Mouse (Mus musculus) bone marrow macrophage, adult 2 months (primary cell): ENCODE results near the gene Ip6k2. TPM values are rescaled to one million over a fixed set of nuclear protein-coding genes. Genes with fewer than 3 reads are reported as not detected.

ENCODE experiments used
- H3K27ac ChIP-seq: 2 replicates; pipeline ENCODE4 v1.5.1; 2012; ENCODE audit warnings: low read depth, low read length; ENCODE audit not compliant: insufficient read depth
- H3K4me1 ChIP-seq: 2 replicates; pipeline ENCODE4 v1.6.1; 2012; ENCODE audit warnings: low read length; ENCODE audit not compliant: control insufficient read depth, insufficient read depth
- H3K4me3 ChIP-seq: 2 replicates; pipeline ENCODE4 v1.5.1; 2012; ENCODE audit warnings: mild to moderate bottlenecking, low read length, moderate library complexity; ENCODE audit not compliant: insufficient read depth
- CTCF ChIP-seq: IDR thresholded peaks from 2 replicates; pipeline ENCODE4 v1.5.1; 2012; ENCODE audit warnings: low read depth, mild to moderate bottlenecking, low read length, moderate library complexity
- POLR2A ChIP-seq: IDR thresholded peaks from 2 replicates; pipeline ENCODE4 v1.6.1; 2012; ENCODE audit warnings: mild to moderate bottlenecking, low read depth, low read length, borderline replicate concordance
- polyA plus RNA-seq: library from polyadenylated mRNA; stranded (reverse); fragments of >200 nt; gene quantifications from 2 replicates; pipeline ENCODE4 v1.2.4, GENCODE M21; 2012; ENCODE audit not compliant: missing spikeins, insufficient read depth, insufficient read length

Gene Ip6k2
- polyA plus RNA-seq, 1 experiment: 37.3 TPM

DNA sequence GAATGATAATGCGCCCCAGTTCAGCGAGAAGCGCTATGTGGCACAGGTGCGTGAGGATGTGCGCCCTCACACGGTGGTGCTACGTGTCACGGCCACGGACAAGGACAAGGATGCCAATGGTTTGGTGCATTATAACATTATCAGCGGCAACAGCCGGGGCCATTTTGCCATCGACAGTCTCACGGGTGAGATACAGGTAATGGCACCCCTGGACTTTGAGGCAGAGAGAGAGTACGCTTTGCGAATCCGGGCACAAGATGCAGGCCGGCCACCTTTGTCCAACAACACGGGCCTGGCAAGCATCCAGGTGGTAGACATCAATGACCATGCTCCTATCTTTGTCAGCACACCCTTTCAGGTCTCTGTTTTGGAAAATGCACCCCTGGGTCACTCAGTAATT is 44.3 kb downstream of the Ip6k2 start:
- Histone ChIP-seq H3K27ac (no peak overlapping the region), H3K4me1 (peaks cover 14% of the 10 kb centered on the region), H3K4me3 (no peak overlapping the region; the same call in 1 of the 2 replicates)
- TF ChIP-seq CTCF (no peak), POLR2A (no peak)

DNA sequence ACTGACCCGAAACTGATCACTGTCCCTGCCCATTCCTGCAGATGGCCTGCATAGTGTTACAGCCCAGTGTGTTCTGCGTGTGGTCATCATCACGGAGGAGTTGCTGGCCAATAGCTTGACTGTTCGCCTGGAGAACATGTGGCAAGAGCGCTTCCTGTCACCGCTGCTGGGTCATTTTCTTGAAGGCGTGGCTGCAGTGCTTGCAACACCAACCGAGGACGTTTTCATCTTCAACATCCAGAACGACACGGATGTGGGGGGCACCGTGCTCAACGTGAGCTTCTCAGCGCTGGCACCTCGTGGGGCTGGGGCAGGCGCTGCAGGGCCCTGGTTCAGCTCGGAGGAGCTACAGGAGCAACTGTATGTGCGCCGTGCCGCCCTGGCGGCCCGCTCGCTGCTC is 48.0 kb downstream of the Ip6k2 start:
- Histone ChIP-seq H3K4me1 (peaks cover 14% of the 10 kb centered on the region), H3K27ac (no peak overlapping the region), H3K4me3 (peak overlapping the region; percentile 65)
- no peak for TF ChIP-seq CTCF
- no peak for TF ChIP-seq POLR2A

DNA sequence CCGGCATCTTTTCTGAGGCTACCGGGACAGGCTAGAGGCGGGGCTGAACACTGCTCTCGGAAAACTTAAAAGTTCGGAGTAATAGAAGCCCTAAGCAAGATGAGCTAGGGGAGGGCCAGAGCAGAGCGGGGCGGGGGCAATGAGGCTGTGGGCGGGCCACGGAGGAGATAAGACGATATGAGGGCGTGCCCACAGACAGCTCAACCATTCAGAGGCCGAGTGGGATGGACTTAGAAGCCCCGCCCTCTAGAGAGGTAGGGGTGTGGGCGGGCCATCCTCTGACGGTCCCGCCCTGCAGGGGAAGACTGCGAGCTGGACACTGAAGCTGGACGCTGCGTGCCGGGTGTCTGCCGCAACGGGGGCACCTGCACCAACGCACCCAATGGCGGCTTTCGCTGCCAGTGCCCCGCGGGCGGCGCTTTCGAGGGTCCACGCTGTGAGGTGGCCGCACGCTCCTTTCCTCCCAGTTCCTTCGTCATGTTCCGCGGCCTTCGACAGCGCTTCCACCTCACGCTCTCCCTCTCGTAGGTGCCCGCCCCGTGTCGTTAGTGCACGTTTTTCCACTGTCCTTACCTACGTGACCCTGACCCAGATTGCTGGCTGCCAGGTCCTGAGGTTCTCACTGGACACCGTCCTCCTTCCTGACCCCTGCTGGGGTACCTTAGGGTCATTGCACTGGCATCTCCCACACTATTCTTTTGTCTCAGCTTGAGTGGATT is 49.0 kb downstream of the Ip6k2 start:
- Histone ChIP-seq H3K27ac (no peak overlapping the region), H3K4me1 (peaks cover 11% of the 10 kb centered on the region)
- no peak for TF ChIP-seq POLR2A
- TF ChIP-seq CTCF: no peak

DNA sequence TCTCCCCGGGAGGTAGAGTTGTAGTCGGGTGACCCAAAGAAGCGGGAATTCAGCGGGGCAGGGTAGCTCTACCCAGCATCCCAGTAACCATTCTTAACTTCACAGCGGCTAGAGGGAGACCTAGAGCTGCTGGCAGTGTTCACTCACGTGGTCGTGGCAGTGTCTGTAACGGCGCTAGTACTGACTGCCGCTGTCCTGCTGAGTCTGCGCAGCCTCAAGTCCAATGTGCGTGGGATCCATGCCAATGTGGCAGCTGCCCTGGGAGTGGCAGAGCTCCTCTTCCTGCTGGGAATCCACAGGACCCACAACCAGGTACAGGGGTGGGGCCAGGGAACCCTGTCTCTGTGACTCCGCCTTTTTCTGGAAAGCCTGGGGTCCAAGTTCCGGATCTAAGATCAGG is 59.4 kb downstream of the Ip6k2 start:
- no peak overlapping the region for H3K4me3 ChIP-seq
- no peak for TF ChIP-seq POLR2A
- no peak for TF ChIP-seq CTCF
- no peak overlapping the region for H3K27ac ChIP-seq
- H3K4me1 ChIP-seq: peaks cover 8% of the 10 kb centered on the region

More for the DNA sequence above, 49.0 kb downstream of the Ip6k2 start:
- H3K4me3 ChIP-seq: peak overlapping the region; percentile 65

DNA sequence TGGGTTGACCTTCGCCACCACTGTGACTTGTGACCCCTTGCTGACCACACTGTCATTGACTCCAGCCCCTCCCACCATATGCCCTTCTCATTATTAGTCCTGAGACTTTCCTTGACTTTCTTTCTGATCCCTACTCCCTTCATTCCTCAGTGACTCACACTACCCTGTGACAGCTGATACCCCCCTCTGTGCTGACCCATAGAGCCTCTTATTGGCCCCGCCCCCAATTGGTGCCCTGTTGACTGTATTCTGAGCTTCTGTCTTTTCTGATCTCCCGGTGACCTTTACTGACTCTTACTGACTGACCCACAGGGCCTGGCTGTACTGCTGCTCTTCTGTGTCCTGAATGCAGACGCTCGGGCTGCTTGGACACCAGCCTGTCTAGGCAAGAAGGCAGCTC is 61.8 kb downstream of the Ip6k2 start:
- no peak overlapping the region for H3K4me3 ChIP-seq
- peaks cover 14% of the 10 kb centered on the region for H3K4me1 ChIP-seq
- no peak overlapping the region for H3K27ac ChIP-seq
- TF ChIP-seq POLR2A (no peak), CTCF (no peak)

DNA sequence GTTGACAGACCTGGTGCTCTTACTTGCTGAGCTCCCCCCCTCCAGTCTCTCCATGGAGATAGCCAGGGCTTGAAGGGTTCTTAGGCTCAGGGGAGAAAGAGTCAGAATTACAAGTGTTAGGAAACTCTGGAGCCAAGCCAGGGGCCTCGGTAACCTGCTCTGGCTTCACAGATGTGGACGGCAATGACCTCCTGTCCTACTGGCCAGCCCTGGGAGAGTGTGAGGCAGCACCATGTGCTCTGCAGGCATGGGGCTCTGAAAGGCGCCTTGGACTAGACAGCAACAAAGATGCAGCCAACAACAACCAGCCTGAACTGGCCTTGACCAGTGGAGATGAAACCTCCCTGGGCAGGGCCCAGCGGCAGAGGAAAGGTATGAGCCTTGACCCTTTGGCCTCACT is 63.8 kb downstream of the Ip6k2 start:
- Histone ChIP-seq H3K4me3 (no peak overlapping the region), H3K4me1 (peaks cover 24% of the 10 kb centered on the region), H3K27ac (no peak overlapping the region)
- no peak for TF ChIP-seq CTCF
- TF ChIP-seq POLR2A: no peak

DNA sequence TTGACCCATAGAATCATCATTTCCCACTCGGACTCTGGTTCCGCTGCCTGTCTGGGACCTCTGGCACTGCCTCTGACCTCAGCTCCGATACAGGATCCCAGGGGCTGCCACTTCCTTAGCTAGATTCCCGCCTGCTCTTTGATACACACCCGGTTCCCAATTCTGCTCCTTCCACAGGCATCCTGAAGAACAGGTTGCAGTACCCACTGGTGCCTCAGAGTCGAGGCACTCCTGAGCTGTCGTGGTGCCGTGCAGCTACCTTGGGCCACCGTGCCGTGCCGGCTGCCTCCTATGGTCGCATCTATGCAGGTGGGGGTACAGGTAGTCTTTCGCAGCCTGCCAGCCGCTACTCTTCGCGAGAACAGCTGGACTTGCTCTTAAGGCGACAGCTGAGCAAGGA is 64.8 kb downstream of the Ip6k2 start:
- TF ChIP-seq POLR2A (no peak), CTCF (no peak)
- Histone ChIP-seq H3K27ac (no peak overlapping the region), H3K4me1 (peaks cover 29% of the 10 kb centered on the region), H3K4me3 (no peak overlapping the region)

DNA sequence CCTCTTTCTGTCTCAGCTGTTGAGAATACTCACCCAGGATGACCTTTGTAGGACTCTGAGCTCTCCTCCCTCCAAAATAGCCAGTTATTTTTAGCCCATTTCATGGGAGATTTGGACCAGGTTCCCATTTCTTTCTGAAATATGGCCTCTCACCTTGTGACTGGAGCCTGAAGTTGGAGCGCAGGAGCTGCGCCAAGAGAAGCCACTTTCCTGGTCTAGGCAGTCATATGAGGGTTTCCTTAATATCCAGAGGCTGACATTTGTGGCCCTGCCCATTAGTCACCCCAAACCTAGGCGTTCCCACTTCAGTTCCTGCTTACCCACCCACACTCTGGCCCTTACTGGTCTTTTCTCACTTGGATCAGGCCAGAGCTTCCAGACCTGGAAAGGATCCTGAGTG is 69.4 kb downstream of the Ip6k2 start, which contains the start of gene Slc26a6:
TSS of gene Slc26a6 (plus strand) at position 308 of the 400 bp plus-strand sequence.
- Histone ChIP-seq H3K27ac (peak within 1 kb of the TSS; percentile 97), H3K4me1 (peaks cover 25% of the 10 kb centered on the region), H3K4me3 (peak within 1 kb of the TSS; percentile 64)
- no peak for TF ChIP-seq CTCF
- no peak for TF ChIP-seq POLR2A

DNA sequence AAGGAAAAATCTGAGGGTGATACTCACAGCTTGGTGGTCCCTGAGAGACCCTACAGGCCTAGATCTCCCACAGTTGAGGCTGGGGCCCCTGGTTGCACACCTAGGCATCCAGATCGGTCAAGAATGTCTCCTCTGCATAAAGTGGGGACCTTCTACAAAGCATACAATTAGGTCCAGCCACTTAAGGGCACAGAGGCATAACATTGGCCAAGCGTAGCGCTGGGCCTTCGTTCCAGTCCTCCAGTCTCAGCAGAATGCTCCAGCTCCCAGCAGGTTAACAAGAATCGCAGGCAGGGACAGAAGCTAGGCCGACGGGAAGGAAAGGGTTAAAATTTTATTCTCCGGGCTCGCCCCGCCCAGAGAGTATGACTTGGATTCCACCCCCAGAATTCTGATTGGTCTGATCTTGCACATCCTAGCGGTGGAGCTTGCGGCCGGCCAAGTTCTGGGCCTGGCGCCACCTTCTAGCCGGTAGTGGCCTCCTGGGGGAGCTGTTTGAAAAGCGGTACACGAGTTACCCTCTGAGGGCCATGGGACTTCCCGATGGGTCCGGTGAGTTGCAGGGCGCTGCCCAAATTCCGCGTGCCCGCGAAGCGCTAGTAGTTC is 70.1 kb downstream of the Ip6k2 start:
- peak overlapping the region; percentile 97 for H3K27ac ChIP-seq
- peak overlapping the region; percentile 64 for H3K4me3 ChIP-seq
- TF ChIP-seq POLR2A (no peak), CTCF (no peak)
- H3K4me1 ChIP-seq: peaks cover 22% of the 10 kb centered on the region

DNA sequence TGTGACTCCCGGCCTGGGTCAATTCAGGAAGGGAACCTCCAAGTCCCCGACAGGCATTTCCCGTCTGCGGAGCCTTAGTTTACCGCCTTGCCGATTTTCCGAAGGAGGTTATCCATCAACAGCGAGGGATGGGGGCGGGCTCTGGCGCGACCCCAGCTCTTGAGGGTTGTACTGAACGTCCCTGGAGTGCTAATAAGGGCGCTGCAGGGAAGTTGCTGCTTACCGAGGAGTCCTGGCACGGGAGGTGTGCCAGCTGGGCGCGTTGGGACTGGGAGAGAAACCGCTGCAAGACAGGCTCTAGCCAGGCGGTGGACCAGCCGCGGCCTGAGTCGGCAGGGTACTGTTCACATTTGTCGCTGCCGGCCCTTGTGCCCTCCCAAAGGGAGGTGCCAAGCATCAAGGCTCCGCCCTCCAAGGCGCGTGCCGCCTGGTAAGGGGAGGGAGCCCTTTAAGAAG is 70.7 kb downstream of the Ip6k2 start:
- H3K4me3 ChIP-seq: peak overlapping the region; percentile 63
- H3K4me1 ChIP-seq: peaks cover 22% of the 10 kb centered on the region
- TF ChIP-seq CTCF: no peak
- no peak for TF ChIP-seq POLR2A
- peak overlapping the region; percentile 62 for H3K27ac ChIP-seq

DNA sequence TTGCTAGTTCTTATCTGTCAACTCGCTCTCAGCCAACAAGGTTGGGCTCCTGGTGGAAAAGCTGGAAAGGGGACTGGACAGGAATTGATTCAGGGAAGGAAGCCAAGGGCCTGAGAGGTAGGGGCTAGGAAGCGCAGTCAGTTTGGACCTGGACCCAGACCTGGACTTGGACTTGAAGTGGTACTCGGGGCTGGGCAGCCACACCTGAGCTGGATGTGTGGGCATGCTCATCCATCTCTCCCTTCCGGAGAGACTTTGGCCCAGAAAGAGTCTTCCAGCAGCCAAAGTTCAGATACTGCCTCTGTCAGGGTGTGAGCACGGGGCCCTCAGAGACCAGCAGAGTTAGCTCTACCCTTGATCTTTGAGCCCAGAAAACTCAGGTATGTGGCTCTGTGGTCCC is 71.7 kb downstream of the Ip6k2 start:
- no peak overlapping the region for H3K27ac ChIP-seq
- H3K4me1 ChIP-seq: peaks cover 19% of the 10 kb centered on the region
- no peak overlapping the region for H3K4me3 ChIP-seq
- TF ChIP-seq CTCF (no peak), POLR2A (no peak)

Other genes with a start within 250 kb of the Ip6k2 start
- gene Impdh2, start 223.5 kb upstream of the Ip6k2 start, polyA plus RNA-seq: 44.2 and 59.9 TPM in 2 replicates
- gene Ndufaf3, start 216.4 kb upstream of the Ip6k2 start, polyA plus RNA-seq: 28.6 and 29.7 TPM in 2 replicates
- gene Dalrd3, start 213.9 kb upstream of the Ip6k2 start, polyA plus RNA-seq: 44.7 and 52.7 TPM in 2 replicates
- 8.0 and 8.5 TPM in 2 replicates for gene Wdr6, start 205.1 kb upstream of the Ip6k2 start, polyA plus RNA-seq
- gene P4htm, start 186.1 kb upstream of the Ip6k2 start, polyA plus RNA-seq: not detected in 2 replicates
- gene Arih2, start 134.4 kb upstream of the Ip6k2 start, polyA plus RNA-seq: 38.4 and 43.1 TPM in 2 replicates
- 28.5 and 29.9 TPM in 2 replicates for gene Slc25a20, start 121.7 kb upstream of the Ip6k2 start, polyA plus RNA-seq
- 35.2 and 37.6 TPM in 2 replicates for gene Prkar2a, start 94.5 kb upstream of the Ip6k2 start, polyA plus RNA-seq
- 25.6 and 29.0 TPM in 2 replicates for gene Nckipsd, start 24.6 kb downstream of the Ip6k2 start, polyA plus RNA-seq
- gene Celsr3, start 42.5 kb downstream of the Ip6k2 start, polyA plus RNA-seq: 2.1 and 2.2 TPM in 2 replicates
- gene Slc26a6, start 69.5 kb downstream of the Ip6k2 start, polyA plus RNA-seq: 19.0 and 20.8 TPM in 2 replicates
- gene Tmem89, start 130.8 kb downstream of the Ip6k2 start, polyA plus RNA-seq: not detected in 2 replicates
- gene Uqcrc1, start 152.8 kb downstream of the Ip6k2 start, polyA plus RNA-seq: 116 and 123 TPM in 2 replicates
- 0.17 and 0.78 TPM in 2 replicates for gene Col7a1, start 169.8 kb downstream of the Ip6k2 start, polyA plus RNA-seq
- not detected in 2 replicates for gene Ucn2, start 202.2 kb downstream of the Ip6k2 start, polyA plus RNA-seq
- gene Pfkfb4, start 208.0 kb downstream of the Ip6k2 start, polyA plus RNA-seq: 41.7 and 44.5 TPM in 2 replicates